Mouse (Mus musculus): ENCODE data around the gene Fkbp2.

The Fkbp2 gene

GRCm38 (mm10) chr19:6980381-6981093, at the start of gene Fkbp2:
Fkbp2 (minus strand) TSS chr19:6980501.
- H3K27me3 ChIP-seq (ENCODE audit: insufficient read depth, low read length), result no peaks in the 10 kb centered on the region

GRCm38 (mm10) chr19:7029531-7029930, 49.2 kb upstream of the Fkbp2 start:
- no peaks in the 10 kb centered on the region for H3K9me3 ChIP-seq (ENCODE audit: low read length)
- no peak overlapping the region for H3K4me3 ChIP-seq (replicated peaks; ENCODE audit: low read length)
- peaks cover 47% of the 10 kb centered on the region for H3K4me1 ChIP-seq (replicated peaks; ENCODE audit: low read depth, low read length)
- TF ChIP-seq POU5F1 (IDR thresholded peaks at IDR 0.05; ENCODE audit: borderline replicate concordance, low read length) (no peak), CTCF (conservative IDR thresholded peaks at IDR 0.05; ENCODE audit: low read length) (no peak), NANOG (IDR thresholded peaks at IDR 0.05; ENCODE audit: borderline replicate concordance, low read length) (no peak)
- H3K27me3 ChIP-seq (ENCODE audit: insufficient read depth, low read length), result no peaks in the 10 kb centered on the region
- peaks cover 98% of the 10 kb centered on the region for H3K36me3 ChIP-seq (ENCODE audit: insufficient read depth, low read length)

More at GRCm38 (mm10) chr19:6980381-6981093, at the start of gene Fkbp2:
- TF ChIP-seq POU5F1 (IDR thresholded peaks at IDR 0.05; ENCODE audit: borderline replicate concordance, low read length) (no peak), NANOG (IDR thresholded peaks at IDR 0.05; ENCODE audit: borderline replicate concordance, low read length) (no peak), CTCF (conservative IDR thresholded peaks at IDR 0.05; ENCODE audit: low read length) (no peak)
- Histone ChIP-seq H3K36me3 (ENCODE audit: insufficient read depth, low read length) (peaks cover 72% of the 10 kb centered on the region), H3K9me3 (ENCODE audit: low read length) (no peaks in the 10 kb centered on the region), H3K4me1 (replicated peaks; ENCODE audit: low read depth, low read length) (peaks cover 77% of the 10 kb centered on the region), H3K4me3 (replicated peaks; ENCODE audit: low read length) (peak within 1 kb of the TSS; percentile 91)

GRCm38 (mm10) chr19:7020224-7020641, 39.9 kb upstream of the Fkbp2 start:
- H3K9me3 ChIP-seq (ENCODE audit: low read length), result peaks cover 23% of the 10 kb centered on the region
- TF ChIP-seq POU5F1 (IDR thresholded peaks at IDR 0.05; ENCODE audit: borderline replicate concordance, low read length) (no peak), CTCF (conservative IDR thresholded peaks at IDR 0.05; ENCODE audit: low read length) (peak; percentile 57), NANOG (IDR thresholded peaks at IDR 0.05; ENCODE audit: borderline replicate concordance, low read length) (no peak)
- no peaks in the 10 kb centered on the region for H3K27me3 ChIP-seq (ENCODE audit: insufficient read depth, low read length)
- H3K4me3 ChIP-seq (replicated peaks; ENCODE audit: low read length), result no peak overlapping the region
- peaks cover 87% of the 10 kb centered on the region for H3K36me3 ChIP-seq (ENCODE audit: insufficient read depth, low read length)
- H3K4me1 ChIP-seq (replicated peaks; ENCODE audit: low read depth, low read length), result peaks cover 17% of the 10 kb centered on the region

- no peaks in the 10 kb centered on the region for H3K27me3 ChIP-seq (ENCODE audit: insufficient read depth, low read length)
- peaks cover 23% of the 10 kb centered on the region for H3K4me1 ChIP-seq (replicated peaks; ENCODE audit: low read depth, low read length)
- H3K4me3 ChIP-seq (replicated peaks; ENCODE audit: low read length), result no peak within 1 kb of the TSS
- peaks cover 23% of the 10 kb centered on the region for H3K9me3 ChIP-seq (ENCODE audit: low read length)
- TF ChIP-seq CTCF (conservative IDR thresholded peaks at IDR 0.05; ENCODE audit: low read length) (no peak), POU5F1 (IDR thresholded peaks at IDR 0.05; ENCODE audit: borderline replicate concordance, low read length) (no peak), NANOG (IDR thresholded peaks at IDR 0.05; ENCODE audit: borderline replicate concordance, low read length) (no peak)
- peaks cover 79% of the 10 kb centered on the region for H3K36me3 ChIP-seq (ENCODE audit: insufficient read depth, low read length)
These were observed 38.9 kb upstream of the Fkbp2 start, which contains the start of gene Fermt3 for GRCm38 (mm10) chr19:7019191-7019590. Fermt3 (minus strand) TSS chr19:7019469.

- Histone ChIP-seq H3K27me3 (ENCODE audit: insufficient read depth, low read length) (no peaks in the 10 kb centered on the region), H3K9me3 (ENCODE audit: low read length) (peaks cover 23% of the 10 kb centered on the region), H3K36me3 (ENCODE audit: insufficient read depth, low read length) (peaks cover 78% of the 10 kb centered on the region), H3K4me1 (replicated peaks; ENCODE audit: low read depth, low read length) (peaks cover 29% of the 10 kb centered on the region), H3K4me3 (replicated peaks; ENCODE audit: low read length) (no peak overlapping the region)
- no peak for TF ChIP-seq POU5F1 (IDR thresholded peaks at IDR 0.05; ENCODE audit: borderline replicate concordance, low read length)
- no peak for TF ChIP-seq NANOG (IDR thresholded peaks at IDR 0.05; ENCODE audit: borderline replicate concordance, low read length)
- TF ChIP-seq CTCF (conservative IDR thresholded peaks at IDR 0.05; ENCODE audit: low read length), result no peak
These were observed 38.2 kb upstream of the Fkbp2 start for GRCm38 (mm10) chr19:7018546-7018945.

- no peaks in the 10 kb centered on the region for H3K27me3 ChIP-seq (ENCODE audit: insufficient read depth, low read length)
- H3K4me1 ChIP-seq (replicated peaks; ENCODE audit: low read depth, low read length), result peaks cover 29% of the 10 kb centered on the region
- H3K9me3 ChIP-seq (ENCODE audit: low read length), result peaks cover 23% of the 10 kb centered on the region
- H3K36me3 ChIP-seq (ENCODE audit: insufficient read depth, low read length), result peaks cover 71% of the 10 kb centered on the region
- TF ChIP-seq CTCF (conservative IDR thresholded peaks at IDR 0.05; ENCODE audit: low read length) (no peak), POU5F1 (IDR thresholded peaks at IDR 0.05; ENCODE audit: borderline replicate concordance, low read length) (no peak), NANOG (IDR thresholded peaks at IDR 0.05; ENCODE audit: borderline replicate concordance, low read length) (no peak)
- H3K4me3 ChIP-seq (replicated peaks; ENCODE audit: low read length), result no peak overlapping the region
These were observed 37.5 kb upstream of the Fkbp2 start for GRCm38 (mm10) chr19:7017541-7018457.

GRCm38 (mm10) chr19:7014481-7015135, 34.3 kb upstream of the Fkbp2 start:
- Histone ChIP-seq H3K9me3 (ENCODE audit: low read length) (peaks cover 23% of the 10 kb centered on the region), H3K4me1 (replicated peaks; ENCODE audit: low read depth, low read length) (peaks cover 13% of the 10 kb centered on the region), H3K36me3 (ENCODE audit: insufficient read depth, low read length) (peaks cover 39% of the 10 kb centered on the region), H3K4me3 (replicated peaks; ENCODE audit: low read length) (0 out of 2 replicates have a peak overlapping the region, but pooled peaks have one; percentile 13), H3K27me3 (ENCODE audit: insufficient read depth, low read length) (no peaks in the 10 kb centered on the region)
- TF ChIP-seq CTCF (conservative IDR thresholded peaks at IDR 0.05; ENCODE audit: low read length), result no peak
- TF ChIP-seq NANOG (IDR thresholded peaks at IDR 0.05; ENCODE audit: borderline replicate concordance, low read length), result no peak
- no peak for TF ChIP-seq POU5F1 (IDR thresholded peaks at IDR 0.05; ENCODE audit: borderline replicate concordance, low read length)
